Mouse (Mus musculus) midbrain, postnatal 0 days (tissue): ENCODE measurements at regions not wholly inside any gene's neighbourhood (a gene's known extent, or its start where the extent isn't known, plus 50 kb on each side); places are given as distances from the start of the nearest gene placed in this dataset.

Source experiments
- ATAC-seq: fragments of 200-750 bp; cut with Nextera tagmentation; 2 replicates; pipeline ENCODE4 v1.8.0; 2017; ENCODE audit warnings: moderate number of reproducible peaks, mild to moderate bottlenecking, moderate TSS enrichment, moderate library complexity; ENCODE audit not compliant: low FRiP score
- DNase-seq: peaks from one replicate; pipeline ENCODE4 v3.0.0-alpha.2; 2015; ENCODE audit warnings: low spot score
- H3K27ac ChIP-seq: fragments of 300-500 bp; sonication (generic); 2 replicates; pipeline ENCODE4 v1.5.1; 2014; ENCODE audit warnings: low read depth, mild to moderate bottlenecking, low read length, mixed read lengths
- H3K27me3 ChIP-seq: fragments of 300-500 bp; sonication (generic); 2 replicates; pipeline ENCODE4 v1.6.1; 2014; ENCODE audit warnings: low read length, control low read depth, mixed read lengths; ENCODE audit not compliant: insufficient read depth
- H3K36me3 ChIP-seq: fragments of 300-500 bp; sonication (generic); 2 replicates; pipeline ENCODE4 v1.6.1; 2014; ENCODE audit warnings: low read length, control low read depth, mixed read lengths; ENCODE audit not compliant: insufficient read depth
- H3K4me1 ChIP-seq: fragments of 300-500 bp; sonication (generic); 2 replicates; pipeline ENCODE4 v1.6.1; 2014; ENCODE audit warnings: mild to moderate bottlenecking, control low read depth, antibody characterized with exemption, low read length, mixed read lengths; ENCODE audit not compliant: insufficient read depth
- H3K4me2 ChIP-seq: fragments of 300-500 bp; sonication (generic); 2 replicates; pipeline ENCODE4 v1.6.1; 2014; ENCODE audit warnings: low read depth, mild to moderate bottlenecking, low read length, mixed read lengths; ENCODE audit not compliant: poor library complexity, severe bottlenecking
- H3K4me3 ChIP-seq: fragments of 300-500 bp; sonication (generic); 2 replicates; pipeline ENCODE4 v1.5.1; 2014; ENCODE audit warnings: low read depth, mild to moderate bottlenecking, low read length, moderate library complexity
- H3K9ac ChIP-seq: fragments of 300-500 bp; sonication (generic); replicated peaks from 2 replicates; pipeline ENCODE4 v1.6.1; 2014; ENCODE audit warnings: mild to moderate bottlenecking, low read length, moderate library complexity, mixed read lengths; ENCODE audit not compliant: poor library complexity, severe bottlenecking
- H3K9me3 ChIP-seq: fragments of 300-500 bp; sonication (generic); 2 replicates; pipeline ENCODE4 v1.6.1; 2016; ENCODE audit warnings: low read length, control low read depth
- CTCF ChIP-seq: IDR thresholded peaks from 2 replicates; pipeline ENCODE4 v1.5.1; 2016; ENCODE audit warnings: antibody characterized with exemption, mild to moderate bottlenecking
- WGBS: fragments of 180-500 bp; shearing (Covaris S2); extraction: QIAGEN DNeasy Blood & Tissue Kit; methylation state at CpG from one replicate; pipeline ENCODE4 v1.1.7; 2014; 5-methylcytosine and 5-hydroxymethylcytosine counted together

- Histone ChIP-seq H3K27ac (no peak overlapping the region), H3K36me3 (no peaks in the 10 kb centered on the region), H3K9me3 (0 out of 2 replicates have a peak, but pooled peaks cover 3% of the 10 kb centered on the region), H3K4me1 (no peaks in the 10 kb centered on the region), H3K4me2 (no peak overlapping the region), H3K4me3 (no peak overlapping the region), H3K27me3 (no peaks in the 10 kb centered on the region), H3K9ac (no peak overlapping the region)
- DNase-seq (no peak), ATAC-seq (no peak)
- no peak for TF ChIP-seq CTCF
Measured at GRCm38 (mm10) chr11:112878436-112878835, 96.4 kb downstream of the Sox9 start.

GRCm38 (mm10) chr11:112880736-112881135 is 98.7 kb downstream of the Sox9 start:
- Histone ChIP-seq H3K9me3 (0 out of 2 replicates have a peak, but pooled peaks cover 3% of the 10 kb centered on the region), H3K4me3 (no peak overlapping the region), H3K27ac (no peak overlapping the region), H3K9ac (no peak overlapping the region), H3K27me3 (no peaks in the 10 kb centered on the region), H3K4me2 (no peak overlapping the region), H3K36me3 (no peaks in the 10 kb centered on the region), H3K4me1 (no peaks in the 10 kb centered on the region)
- WGBS = 89% methylated on average over 3 of the region's 3 CpGs
- no peak for ATAC-seq
- DNase-seq = no peak
- TF ChIP-seq CTCF = no peak

GRCm38 (mm10) chr11:112885336-112885940 is 103.4 kb downstream of the Sox9 start:
- Histone ChIP-seq H3K4me1 (no peaks in the 10 kb centered on the region), H3K9ac (no peak overlapping the region), H3K4me3 (no peak overlapping the region), H3K27ac (no peak overlapping the region), H3K36me3 (no peaks in the 10 kb centered on the region), H3K27me3 (no peaks in the 10 kb centered on the region), H3K9me3 (no peaks in the 10 kb centered on the region), H3K4me2 (no peak overlapping the region)
- no peak for DNase-seq
- TF ChIP-seq CTCF = no peak
- 64% methylated on average over 9 of the region's 9 CpGs for whole genome bisulfite sequencing
- no peak for ATAC-seq

GRCm38 (mm10) chr11:112886139-112886538 is 104.1 kb downstream of the Sox9 start:
- Histone ChIP-seq H3K27ac (no peak overlapping the region), H3K36me3 (no peaks in the 10 kb centered on the region), H3K9me3 (no peaks in the 10 kb centered on the region), H3K9ac (no peak overlapping the region), H3K27me3 (no peaks in the 10 kb centered on the region), H3K4me3 (no peak overlapping the region), H3K4me2 (no peak overlapping the region), H3K4me1 (no peaks in the 10 kb centered on the region)
- DNase-seq (no peak), ATAC-seq (no peak)
- WGBS = 90% methylated on average over 16 of the region's 16 CpGs
- no peak for TF ChIP-seq CTCF

GRCm38 (mm10) chr11:112889760-112890159 is 107.7 kb downstream of the Sox9 start:
- no peak overlapping the region for H3K27ac ChIP-seq
- no peak overlapping the region for H3K4me2 ChIP-seq
- no peaks in the 10 kb centered on the region for H3K9me3 ChIP-seq
- H3K27me3 ChIP-seq = no peaks in the 10 kb centered on the region
- no peaks in the 10 kb centered on the region for H3K36me3 ChIP-seq
- no peak for DNase-seq
- no peaks in the 10 kb centered on the region for H3K4me1 ChIP-seq
- no peak for TF ChIP-seq CTCF
- H3K4me3 ChIP-seq = no peak overlapping the region
- 97% methylated on average over 6 of the region's 6 CpGs for WGBS
- no peak overlapping the region for H3K9ac ChIP-seq
- ATAC-seq = no peak

GRCm38 (mm10) chr11:112897597-112897996 is 115.6 kb downstream of the Sox9 start:
- DNase-seq = no peak
- no peak for TF ChIP-seq CTCF
- no peak overlapping the region for H3K4me2 ChIP-seq
- no peak overlapping the region for H3K27ac ChIP-seq
- no peak overlapping the region for H3K4me3 ChIP-seq
- H3K4me1 ChIP-seq = no peaks in the 10 kb centered on the region
- 94% methylated on average over 2 of the region's 2 CpGs for whole genome bisulfite sequencing
- ATAC-seq = no peak
- H3K9ac ChIP-seq = no peak overlapping the region
- H3K36me3 ChIP-seq = no peaks in the 10 kb centered on the region
- H3K9me3 ChIP-seq = no peaks in the 10 kb centered on the region
- no peaks in the 10 kb centered on the region for H3K27me3 ChIP-seq
